Mouse (Mus musculus) CH12.LX (cell line): ENCODE measurements around the gene Pole2. TPM values are rescaled to one million over a fixed set of nuclear protein-coding genes. Genes with fewer than 3 reads are reported as not detected.
"Not testable (repeated sequence)": the region's sequence is repeated elsewhere in the genome, so short reads cannot be mapped to it uniquely, and the experiment has no call there.

Experiments used
- DNase-seq: peaks from one replicate; pipeline ENCODE4 v3.0.0-alpha.2; 2013; ENCODE audit errors: extremely low read depth
- H3K27ac ChIP-seq: 2 replicates; pipeline ENCODE4 v1.5.1; 2012; ENCODE audit warnings: low read depth, mild to moderate bottlenecking, control low read depth, moderate library complexity; ENCODE audit not compliant: insufficient read depth
- H3K27me3 ChIP-seq: replicated peaks from 2 replicates; pipeline ENCODE3; 2012; ENCODE audit warnings: inconsistent platforms
- H3K36me3 ChIP-seq, 2 experiments: replicated peaks in 1 of 2; 2 replicates each; pipeline versions ENCODE3 to v1.6.1; 2012; ENCODE audit warnings: inconsistent platforms in 1 of 2, low read length in 1 of 2, mild to moderate bottlenecking in 1 of 2, mixed read lengths in 1 of 2, moderate library complexity in 1 of 2; ENCODE audit not compliant: control insufficient read depth in 1 of 2, insufficient read depth in 1 of 2
- H3K4me1 ChIP-seq, 2 experiments: 2 replicates each; pipeline ENCODE4 v1.6.1; 2012; ENCODE audit warnings: inconsistent platforms in 1 of 2, moderate library complexity in 1 of 2; ENCODE audit not compliant: insufficient read depth in 2 of 2, control insufficient read depth in 1 of 2
- H3K4me2 ChIP-seq: 2 replicates; pipeline ENCODE4 v1.6.1; 2012; ENCODE audit warnings: low read depth, mild to moderate bottlenecking, control low read depth; ENCODE audit not compliant: poor library complexity, insufficient read depth, severe bottlenecking
- H3K4me3 ChIP-seq, 3 experiments: fragments of 150-350 bp in 1 of 3; sonication (generic) in 1 of 3; replicated peaks in 1 of 3; 2 replicates each; pipeline versions ENCODE3 to v1.5.1; 2011 to 2012; ENCODE audit warnings: low read depth in 2 of 3, low read length in 2 of 3, mild to moderate bottlenecking in 2 of 3, moderate library complexity in 2 of 3, control low read depth in 1 of 3, improper control_type of control experiment in 1 of 3, inconsistent platforms in 1 of 3, mixed read lengths in 1 of 3; ENCODE audit not compliant: poor library complexity in 1 of 3
- H3K79me2 ChIP-seq: replicated peaks from 2 replicates; pipeline ENCODE4 v1.6.1; 2012; ENCODE audit warnings: mild to moderate bottlenecking, moderate library complexity; ENCODE audit not compliant: control insufficient read depth, poor library complexity, insufficient read depth, severe bottlenecking; ENCODE audit errors: extremely low read depth
- H3K9ac ChIP-seq: 2 replicates; pipeline ENCODE4 v1.6.1; 2012; ENCODE audit warnings: low read depth, mild to moderate bottlenecking, control low read depth, moderate library complexity; ENCODE audit not compliant: insufficient read depth
- H3K9me3 ChIP-seq: replicated peaks from 2 replicates; pipeline ENCODE3; 2012; ENCODE audit warnings: low read length, inconsistent platforms, mixed read lengths
- CHD2 ChIP-seq: IDR thresholded peaks from 2 replicates; pipeline ENCODE4 v1.6.1; 2011; ENCODE audit warnings: low read length, improper control_type of control experiment
- CTCF ChIP-seq, 2 experiments: IDR thresholded peaks in 1 of 2; conservative IDR thresholded peaks in 1 of 2; 2 replicates each; pipeline ENCODE4 v1.5.1; 2011 to 2012; ENCODE audit warnings: low read depth in 2 of 2, low read length in 2 of 2, improper control_type of control experiment in 1 of 2, inconsistent platforms in 1 of 2, mild to moderate bottlenecking in 1 of 2, moderate library complexity in 1 of 2
- ETS1 ChIP-seq: conservative IDR thresholded peaks from 2 replicates; pipeline ENCODE4 v1.6.1; 2012; ENCODE audit warnings: low read depth, mild to moderate bottlenecking, inconsistent platforms, low read length, improper control_type of control experiment, moderate library complexity
- JUND ChIP-seq: conservative IDR thresholded peaks from 2 replicates; pipeline ENCODE4 v1.6.1; 2011; ENCODE audit warnings: low read depth, low read length, improper control_type of control experiment
- MAX ChIP-seq: IDR thresholded peaks from 2 replicates; pipeline ENCODE4 v1.6.1; 2011; ENCODE audit warnings: low read length, improper control_type of control experiment
- MYC ChIP-seq: IDR thresholded peaks from 2 replicates; pipeline ENCODE4 v1.6.1; 2011; ENCODE audit warnings: low read depth, mild to moderate bottlenecking, improper control_type of control experiment, low read length
- TBP ChIP-seq: conservative IDR thresholded peaks from 2 replicates; pipeline ENCODE4 v1.6.1; 2011; ENCODE audit warnings: low read depth, low read length, improper control_type of control experiment
- dilution Hi-C: fragments of 300-500 bp; cut with MboI; formaldehyde crosslinking; loops from 2 replicates; pipeline ENCODE4 v1.14.3; 2020; ENCODE audit warnings: low sequenced_read_pairs; ENCODE audit not compliant: extremely low pct_unique_long_range_greater_than_20kb, extremely low pct_ligation_motif_present
- in situ Hi-C: fragments of 300-500 bp; cut with MboI; formaldehyde crosslinking; loops from 3 replicates; pipeline ENCODE4 v1.14.3; 2019; ENCODE audit warnings: low sequenced_read_pairs, low pct_ligation_motif_present, low pct_unique_long_range_greater_than_20kb, mixed read lengths
- polyA plus RNA-seq: library from polyadenylated mRNA; unstranded; fragments of >175 nt; gene quantifications from 2 replicates; pipeline ENCODE4 v1.2.1, GENCODE M21; 2012; ENCODE audit warnings: low read depth; ENCODE audit not compliant: insufficient read length
- total RNA-seq, 2 experiments: library from RNA; depleted of rRNA; stranded (reverse); fragments of 300-350 nt in 1 of 2; fragments of >200 nt in 1 of 2; gene quantifications; 2 replicates each; pipeline ENCODE4 v1.2.3; 2012 to 2014

The Pole2 gene
- total and polyA plus RNA-seq, 3 experiments: 32.6 to 143 (median 37.1) TPM

GRCm38 (mm10) chr12:69166861-69167581 is 61.0 kb downstream of the Pole2 start:
- not testable (repeated sequence) for H3K27me3 ChIP-seq, H3K27ac ChIP-seq, H3K9ac ChIP-seq, DNase-seq
- peak overlapping the region; percentile 79 for H3K4me2 ChIP-seq
- TF ChIP-seq TBP: 0 out of 2 replicates have a peak, but pooled peaks have one; percentile 61
- TF ChIP-seq, all 38 proteins: peak for 1; not testable (repeated sequence) for 37
- in situ Hi-C loops, dilution Hi-C loops, H3K36me3 ChIP-seq, H3K9me3 ChIP-seq, H3K4me3 ChIP-seq: not testable (repeated sequence)
- peaks cover 18% of the 10 kb centered on the region for H3K79me2 ChIP-seq
- H3K4me1 ChIP-seq: peaks cover 3 to 20% of the 10 kb centered on the region in 2 experiments

- TF ChIP-seq MAX: no peak
- peak in 1 of 2 experiments; percentile 21; a peak in 1 of 4 replicates for TF ChIP-seq CTCF (conservative IDR thresholded peaks at IDR 0.05 in 1 of 2, IDR thresholded peaks at IDR 0.05 in 1 of 2; ENCODE audit: low read depth in 2 of 2, low read length in 2 of 2)
- no peak for TF ChIP-seq CHD2
- TF ChIP-seq MYC: no peak
- 0 out of 2 replicates have a peak, but pooled peaks have one; percentile 7 for TF ChIP-seq JUND
- TF ChIP-seq ETS1: no peak
- Histone ChIP-seq H3K4me2 (no peak overlapping the region), H3K36me3 (no peaks in the 10 kb centered on the region), H3K79me2 (peaks cover 10% of the 10 kb centered on the region), H3K27me3 (peaks cover 2% of the 10 kb centered on the region), H3K27ac (no peak overlapping the region), H3K4me3 (no peak overlapping the region), H3K9me3 (no peaks in the 10 kb centered on the region), H3K4me1 (peaks cover 5 to 8% of the 10 kb centered on the region in 2 experiments), H3K9ac (no peak overlapping the region)
- dilution Hi-C loops (no loop called here), in situ Hi-C loops (no loop called here)
- no peak for DNase-seq
Measured at GRCm38 (mm10) chr12:69164904-69165303, 63.1 kb downstream of the Pole2 start.

- H3K4me3 ChIP-seq, H3K9ac ChIP-seq, H3K4me2 ChIP-seq, H3K27me3 ChIP-seq, H3K27ac ChIP-seq, H3K36me3 ChIP-seq, in situ Hi-C loops, H3K9me3 ChIP-seq, dilution Hi-C loops, H3K79me2 ChIP-seq, DNase-seq, H3K4me1 ChIP-seq: not testable (repeated sequence)
Measured at GRCm38 (mm10) chr12:69163586-69163985, 64.4 kb downstream of the Pole2 start.
